Mouse (Mus musculus): Measurements from ENCODE around the gene Usp20.

- TF ChIP-seq POLR2A (IDR thresholded peaks at IDR 0.05; ENCODE audit: low read depth, low read length) = no peak
- no peak for TF ChIP-seq CTCF (IDR thresholded peaks at IDR 0.05; ENCODE audit: extremely low read depth, insufficient read depth, insufficient read length, insufficient replicate concordance)
Measured at GRCm38 (mm10) chr2:30941586-30941985, 40.5 kb upstream of the Usp20 start.

Measured in spleen, adult 2 months (tissue).